Mouse (Mus musculus) G1E (cell line): Measurements from ENCODE around the gene Fut2.

Experiments
- CTCF ChIP-seq: IDR thresholded peaks from 2 replicates; pipeline ENCODE4 v1.5.1; 2012; ENCODE audit warnings: low read depth, low read length, inconsistent platforms, mixed read lengths
- GATA1 ChIP-seq: IDR thresholded peaks from 2 replicates; pipeline ENCODE4 v1.6.1; 2012; ENCODE audit warnings: borderline replicate concordance, low read length, inconsistent platforms, mixed read lengths
- GATA2 ChIP-seq: IDR thresholded peaks from 2 replicates; pipeline ENCODE4 v1.6.1; 2012; ENCODE audit warnings: low read depth, low read length, inconsistent platforms, borderline replicate concordance
- POLR2AphosphoS5 ChIP-seq: IDR thresholded peaks from 2 replicates; pipeline ENCODE4 v1.6.1; 2012; ENCODE audit warnings: low read depth, low read length, inconsistent platforms; ENCODE audit not compliant: insufficient replicate concordance
- TAL1 ChIP-seq: conservative IDR thresholded peaks from 2 replicates; pipeline ENCODE4 v1.6.1; 2012; ENCODE audit warnings: low read depth, low read length, inconsistent platforms, mixed read lengths

DNA sequence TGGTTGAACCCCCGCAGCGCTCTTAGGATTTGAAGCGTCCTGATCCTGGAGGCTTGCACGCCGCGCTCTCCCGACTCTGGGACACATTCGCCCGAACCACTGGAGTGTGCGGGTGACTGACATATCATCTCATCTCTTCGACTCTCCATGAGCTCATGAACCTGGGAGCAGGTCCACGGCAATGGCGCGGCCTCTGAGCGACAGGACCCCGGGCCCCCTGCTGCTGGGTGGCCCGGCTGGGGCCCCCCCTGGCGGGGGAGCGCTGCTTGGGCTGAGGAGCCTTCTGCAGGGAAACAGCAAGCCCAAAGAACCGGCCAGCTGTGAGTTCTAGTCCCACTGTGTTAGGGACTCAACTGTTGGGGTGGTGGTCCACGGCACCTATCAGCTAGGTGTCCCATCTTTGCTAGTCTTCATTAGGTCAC, 39.3 kb upstream of the Fut2 start:
- TF ChIP-seq CTCF (no peak), GATA1 (no peak), POLR2AphosphoS5 (no peak), TAL1 (no peak), GATA2 (no peak)
